Mouse (Mus musculus) thymus, adult 2 months (tissue): ENCODE data around the gene Ap3s2.

Experiments used
- CTCF ChIP-seq: fragments of 200-500 bp; IDR thresholded peaks from 2 replicates; pipeline ENCODE4 v1.5.1; 2012; ENCODE audit warnings: mild to moderate bottlenecking, control low read depth, low read length, moderate library complexity, borderline replicate concordance; ENCODE audit not compliant: control insufficient read depth, poor library complexity, insufficient read depth; ENCODE audit errors: extremely low read depth
- POLR2A ChIP-seq: fragments of 200-500 bp; IDR thresholded peaks from 2 replicates; pipeline ENCODE4 v1.6.1; 2012; ENCODE audit warnings: mild to moderate bottlenecking, low read length, control low read depth, moderate library complexity; ENCODE audit not compliant: control insufficient read depth, poor library complexity, insufficient read depth; ENCODE audit errors: extremely low read depth

- no peak for TF ChIP-seq POLR2A
- no peak for TF ChIP-seq CTCF
Observed at GRCm38 (mm10) chr7:79832980-79833379, 87.5 kb downstream of the Ap3s2 start.
